Mouse (Mus musculus): ENCODE data around the gene Hba-a2.
A peak's percentile ranks its signal among the peaks of the same experiment; 100 is the strongest.
"Not testable (repeated sequence)": the region's sequence is repeated elsewhere in the genome, so short reads cannot be mapped to it uniquely, and the experiment has no call there.

Hba-a2 gene

DNA sequence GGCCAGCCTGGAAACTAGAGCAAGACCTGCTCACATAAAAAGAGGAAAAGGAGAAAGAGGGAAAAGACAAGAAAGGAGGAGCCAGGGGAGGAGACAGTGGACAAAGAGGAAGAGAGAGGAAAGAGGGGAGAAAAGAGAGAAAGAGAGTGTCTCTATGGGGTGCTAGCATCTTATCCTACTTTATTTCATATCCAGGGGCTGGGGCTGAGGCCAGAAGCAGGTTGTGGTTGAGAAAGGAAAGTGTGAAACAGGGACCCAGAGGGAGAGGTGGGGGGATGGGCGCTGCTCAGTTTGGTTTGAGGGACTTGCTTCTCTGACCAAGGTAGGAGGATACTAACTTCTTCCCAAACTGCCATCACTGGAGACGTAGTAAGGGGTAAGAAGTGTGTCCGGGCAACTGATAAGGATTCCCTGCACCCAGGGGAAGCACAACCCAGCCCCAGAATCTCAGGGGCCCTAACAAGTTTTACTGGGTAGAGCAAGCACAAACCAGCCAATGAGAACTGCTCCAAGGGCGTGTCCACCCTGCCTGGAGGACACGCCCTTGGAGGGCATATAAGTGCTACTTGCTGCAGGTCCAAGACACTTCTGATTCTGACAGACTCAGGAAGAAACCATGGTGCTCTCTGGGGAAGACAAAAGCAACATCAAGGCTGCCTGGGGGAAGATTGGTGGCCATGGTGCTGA lies 13.1 kb upstream of the Hba-a2 start, which contains the start of gene Hba-a1:
Hba-a1 (plus strand) TSS at position 421 of the 687 bp plus-strand sequence.
- not testable (repeated sequence) for DNase-seq (ENCODE audit: low read depth in 1 of 2, low spot score in 2 of 2)

DNA sequence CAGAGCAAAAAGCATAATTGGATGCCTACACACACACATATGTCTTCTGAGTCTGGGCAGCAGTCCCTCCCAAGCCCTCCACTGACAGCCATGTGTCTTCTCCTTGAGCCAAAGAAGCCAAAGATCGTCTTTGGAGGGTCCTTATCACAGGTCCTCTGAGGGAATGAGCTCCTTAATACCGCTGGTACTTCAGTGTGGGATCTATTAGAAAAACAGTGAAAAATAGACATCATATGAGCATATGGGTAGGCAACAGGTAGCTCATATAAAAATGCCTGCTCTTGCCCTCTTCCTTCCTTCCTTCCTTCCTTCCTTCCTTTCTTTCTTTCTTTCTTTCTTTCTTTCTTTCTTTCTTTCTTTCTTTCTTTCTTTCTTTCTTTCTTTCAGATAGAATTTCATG lies 11.7 kb upstream of the Hba-a2 start:
- DNase-seq (ENCODE audit: low read depth in 1 of 2, low spot score in 2 of 2), result not testable (repeated sequence)

DNA sequence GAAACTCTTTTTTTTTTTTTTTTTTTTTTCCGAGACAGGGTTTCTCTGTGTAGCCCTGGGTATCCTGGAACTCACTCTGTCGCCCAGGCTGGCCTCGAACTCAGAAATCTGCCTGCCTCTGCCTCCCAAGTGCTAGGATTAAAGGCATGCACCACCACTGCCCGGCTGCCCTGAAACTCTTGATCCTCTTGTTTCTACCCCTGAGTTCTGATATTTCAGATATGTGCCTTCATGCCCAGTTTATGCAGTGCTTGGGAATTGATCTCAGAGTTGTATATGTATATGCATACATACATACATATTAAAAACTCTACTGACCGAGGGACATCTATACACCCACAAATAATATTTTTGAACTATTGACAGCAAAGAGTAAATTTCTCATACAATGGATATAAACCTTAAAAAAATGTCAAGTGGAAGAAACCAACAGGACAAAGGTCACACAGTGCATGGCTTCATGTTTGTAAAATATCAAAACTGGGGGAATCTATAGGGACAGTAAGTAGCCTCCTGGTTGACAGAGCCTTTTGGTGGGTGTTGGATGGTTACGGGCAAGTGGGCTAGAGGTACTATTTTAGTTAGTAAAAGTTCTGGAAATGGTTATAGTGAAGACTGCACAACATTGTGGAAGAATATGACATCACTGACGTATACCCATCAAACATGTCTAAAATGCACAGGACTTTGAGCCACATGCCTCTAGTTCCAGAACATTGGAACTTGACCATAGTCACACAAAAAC lies 11.1 kb upstream of the Hba-a2 start:
- DNase-seq (ENCODE audit: low read depth in 1 of 2, low spot score in 2 of 2), result no peak

DNA sequence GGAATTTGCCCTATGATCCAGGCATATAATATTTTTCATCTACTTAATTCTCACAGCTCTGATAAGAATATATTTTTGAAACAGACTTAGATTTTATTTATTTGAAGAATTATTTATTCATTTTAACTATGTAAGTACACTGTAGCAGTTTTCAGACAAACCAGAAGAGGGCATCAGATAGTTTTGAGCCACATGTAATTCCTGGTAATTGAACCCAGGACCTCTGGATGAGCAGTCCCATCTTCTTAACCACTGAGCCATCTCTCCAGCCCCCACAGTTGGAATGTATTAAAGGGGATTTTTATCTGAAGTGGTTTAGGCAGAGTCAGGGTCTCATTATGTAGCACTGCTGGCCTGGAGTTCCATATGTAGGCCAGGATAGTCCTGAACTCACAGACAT lies 10.4 kb upstream of the Hba-a2 start:
- not testable (repeated sequence) for DNase-seq (ENCODE audit: low read depth in 1 of 2, low spot score in 2 of 2)

DNA sequence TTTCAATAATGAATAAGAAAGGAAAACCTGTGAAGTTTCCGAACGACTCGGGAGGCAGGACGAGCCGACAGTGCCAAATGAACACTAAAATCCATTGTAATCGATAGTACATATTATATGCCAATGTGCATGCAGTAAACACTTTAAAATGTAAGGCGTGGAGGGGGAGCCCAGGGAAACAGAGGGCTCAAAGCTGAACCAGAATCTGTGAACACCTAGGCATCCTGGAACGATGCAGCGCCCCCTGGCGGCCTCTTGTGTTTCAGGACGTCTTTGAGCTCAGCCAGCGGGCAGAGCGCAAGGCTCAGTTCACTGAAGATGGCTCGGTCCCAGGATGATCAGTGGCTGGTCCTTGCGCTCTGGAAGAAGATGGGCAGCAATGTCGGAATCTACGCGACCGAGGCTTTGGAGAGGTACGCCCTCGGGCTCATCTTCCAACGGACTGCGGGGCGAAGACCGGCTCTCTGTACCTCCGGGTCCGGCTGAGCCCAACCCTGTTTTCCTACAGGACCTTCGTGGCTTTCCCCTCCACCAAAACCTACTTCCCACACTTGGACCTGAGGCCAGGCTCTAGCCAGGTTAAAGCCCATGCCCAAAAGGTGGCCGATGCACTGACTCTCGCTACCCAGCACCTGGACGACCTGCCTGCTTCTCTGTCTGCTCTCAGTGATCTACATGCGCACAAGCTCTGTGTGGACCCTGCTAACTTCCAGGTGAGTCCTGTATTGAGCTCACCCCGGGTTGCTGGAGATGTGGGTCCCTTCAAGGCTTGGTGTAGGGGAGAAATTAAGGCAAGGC lies 9.4 kb upstream of the Hba-a2 start, which contains the start of gene Hbq1b:
Hbq1b (plus strand) TSS at position 271 of the 798 bp plus-strand sequence.
- peak; percentile 37 to 40 for DNase-seq (ENCODE audit: low read depth in 1 of 2, low spot score in 2 of 2)

DNA sequence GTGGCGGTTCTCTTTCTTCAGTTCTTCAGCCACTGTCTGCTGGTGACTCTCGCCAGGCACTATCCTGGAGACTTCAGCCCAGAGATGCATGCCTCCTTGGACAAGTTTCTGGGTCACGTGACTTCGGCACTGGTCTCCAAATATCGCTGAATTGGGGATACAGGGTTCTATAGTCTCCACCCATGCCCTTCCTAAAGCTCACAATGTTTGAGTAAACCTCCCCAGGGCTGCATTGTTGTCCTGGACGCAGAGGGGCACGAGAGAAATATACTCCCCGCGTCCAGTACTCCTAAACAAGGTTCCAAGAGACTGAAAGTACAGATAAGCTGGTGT lies 8.8 kb upstream of the Hba-a2 start:
- no peak for DNase-seq (ENCODE audit: low read depth in 1 of 2, low spot score in 2 of 2)

DNA sequence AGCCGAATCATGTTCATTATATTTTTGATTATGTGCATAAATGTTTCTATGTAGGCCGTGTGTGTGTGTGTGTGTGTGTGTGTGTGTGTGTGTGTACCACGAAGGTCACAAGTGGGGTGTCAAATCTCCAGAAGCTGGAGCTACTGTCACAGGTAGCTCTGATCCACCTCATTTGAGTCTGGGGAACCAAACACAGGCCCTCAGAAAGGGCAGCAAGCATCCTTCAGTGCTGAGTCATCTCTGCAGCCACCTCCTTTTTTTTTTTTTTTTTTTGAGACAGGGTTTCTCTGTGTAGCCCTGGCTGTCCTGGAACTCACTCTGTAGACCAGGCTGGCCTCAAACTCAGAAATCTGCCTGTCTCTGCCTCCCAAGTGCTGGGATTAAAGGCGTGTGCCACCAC lies 3.5 kb upstream of the Hba-a2 start:
- not testable (repeated sequence) for DNase-seq (ENCODE audit: low read depth in 1 of 2, low spot score in 2 of 2)

DNA sequence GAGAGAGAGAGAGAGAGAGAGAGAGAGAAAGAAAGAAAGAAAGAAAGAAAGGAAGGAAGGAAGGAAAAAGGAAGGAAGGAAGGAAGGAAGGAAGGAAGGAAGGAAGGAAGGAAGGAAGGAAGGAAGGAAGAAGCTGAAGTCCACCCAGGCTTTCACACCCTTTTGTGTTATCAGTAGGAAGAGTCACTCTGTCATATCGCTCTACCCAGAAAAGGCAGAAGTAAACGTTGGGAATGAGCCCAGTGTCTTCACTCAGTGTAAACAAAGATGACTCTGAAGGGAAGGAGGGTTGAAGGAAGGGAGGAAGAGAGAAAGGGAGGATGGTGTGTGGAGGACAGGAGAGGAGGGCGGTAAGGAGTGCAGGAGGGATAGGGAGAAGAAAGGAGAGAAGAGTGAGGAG lies 2.8 kb upstream of the Hba-a2 start:
- DNase-seq (ENCODE audit: low read depth in 1 of 2, low spot score in 2 of 2), result not testable (repeated sequence)

DNA sequence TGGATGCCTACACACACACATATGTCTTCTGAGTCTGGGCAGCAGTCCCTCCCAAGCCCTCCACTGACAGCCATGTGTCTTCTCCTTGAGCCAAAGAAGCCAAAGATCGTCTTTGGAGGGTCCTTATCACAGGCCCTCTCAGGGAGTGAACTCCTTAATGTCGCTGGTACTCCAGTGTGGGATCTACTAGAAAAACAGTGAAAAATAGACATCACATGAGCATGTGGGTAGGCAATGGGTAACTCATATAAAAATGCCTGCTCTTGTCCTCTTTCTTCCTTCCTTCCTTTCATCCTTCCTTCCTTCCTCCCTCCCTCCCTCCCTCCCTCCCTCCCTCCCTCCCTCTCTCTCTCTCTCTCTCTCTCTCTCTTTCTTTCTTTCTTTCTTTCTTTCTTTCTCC lies 1.1 kb downstream of the Hba-a2 start:
- DNase-seq (ENCODE audit: low read depth in 1 of 2, low spot score in 2 of 2), result not testable (repeated sequence)

DNA sequence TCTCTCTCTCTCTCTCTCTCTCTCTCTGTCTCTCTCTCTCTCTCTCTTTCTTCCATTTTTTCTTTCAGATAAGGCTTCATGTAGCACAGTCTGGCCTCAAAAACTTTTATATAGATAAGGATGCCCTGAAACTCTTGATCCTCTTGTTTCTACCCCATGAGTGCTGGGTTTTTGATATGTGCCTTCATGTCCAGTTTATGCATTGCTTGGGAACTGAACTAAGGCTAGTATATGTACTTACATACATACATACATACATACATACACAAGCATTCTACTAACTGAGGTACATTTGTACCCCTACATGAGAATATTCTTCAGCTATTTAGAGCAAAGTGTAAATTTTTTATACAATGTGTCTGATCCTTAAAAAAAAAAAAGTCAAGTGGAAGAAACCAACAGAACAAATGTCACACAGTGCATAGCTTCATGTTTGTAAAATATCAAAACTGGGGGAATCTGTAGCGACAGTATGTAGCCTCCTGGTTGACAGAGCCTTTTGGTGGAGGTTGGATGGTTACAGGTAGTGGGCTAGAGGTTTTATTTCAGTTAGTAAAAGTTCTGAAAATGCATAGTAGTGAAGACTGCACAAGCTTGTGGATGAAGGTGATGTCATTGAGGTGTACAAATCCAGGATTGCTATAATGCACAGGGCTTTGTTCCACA lies 1.7 kb downstream of the Hba-a2 start:
- DNase-seq (ENCODE audit: low read depth in 1 of 2, low spot score in 2 of 2), result no peak

DNA sequence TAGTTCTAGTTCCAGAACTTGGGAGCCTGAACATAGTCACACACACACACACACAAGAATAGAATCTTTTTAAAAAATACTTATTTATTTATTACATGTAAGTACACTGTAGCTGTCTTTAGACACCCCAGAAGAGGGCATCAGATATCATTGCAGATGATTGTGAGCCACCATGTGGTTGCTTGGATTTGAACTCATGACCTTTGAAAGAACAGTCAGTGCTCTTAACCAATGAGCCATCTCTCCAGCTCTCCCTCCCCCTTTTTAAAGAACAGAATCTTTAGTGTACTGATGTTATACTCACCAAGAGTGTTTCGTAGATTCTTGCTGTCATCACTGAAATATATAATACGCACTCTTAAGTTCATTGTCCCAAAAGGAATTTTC lies 2.2 kb downstream of the Hba-a2 start:
- no peak for DNase-seq (ENCODE audit: low read depth in 1 of 2, low spot score in 2 of 2)

DNA sequence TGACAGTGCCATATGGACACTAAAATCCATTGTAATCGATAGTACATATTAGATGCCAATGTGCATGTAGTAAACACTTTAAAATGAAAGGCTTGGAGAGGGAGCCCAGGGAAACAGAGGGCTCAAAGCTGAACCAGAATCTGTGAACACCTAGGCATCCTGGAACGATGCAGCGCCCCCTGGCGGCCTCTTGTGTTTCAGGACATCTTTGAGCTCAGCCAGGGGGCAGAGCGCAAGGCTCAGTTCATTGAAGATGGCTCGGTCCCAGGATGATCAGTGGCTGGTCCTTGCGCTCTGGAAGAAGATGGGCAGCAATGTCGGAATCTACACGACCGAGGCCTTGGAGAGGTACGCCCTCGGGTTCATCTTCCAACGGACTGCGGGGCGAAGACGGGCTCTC lies 3.6 kb downstream of the Hba-a2 start, which contains the start of gene Hbq1a:
Hbq1a (plus strand) TSS at position 205 of the 400 bp plus-strand sequence.
- peak in 1 of 2 experiments; percentile 24 for DNase-seq (ENCODE audit: low read depth in 1 of 2, low spot score in 2 of 2)

DNA sequence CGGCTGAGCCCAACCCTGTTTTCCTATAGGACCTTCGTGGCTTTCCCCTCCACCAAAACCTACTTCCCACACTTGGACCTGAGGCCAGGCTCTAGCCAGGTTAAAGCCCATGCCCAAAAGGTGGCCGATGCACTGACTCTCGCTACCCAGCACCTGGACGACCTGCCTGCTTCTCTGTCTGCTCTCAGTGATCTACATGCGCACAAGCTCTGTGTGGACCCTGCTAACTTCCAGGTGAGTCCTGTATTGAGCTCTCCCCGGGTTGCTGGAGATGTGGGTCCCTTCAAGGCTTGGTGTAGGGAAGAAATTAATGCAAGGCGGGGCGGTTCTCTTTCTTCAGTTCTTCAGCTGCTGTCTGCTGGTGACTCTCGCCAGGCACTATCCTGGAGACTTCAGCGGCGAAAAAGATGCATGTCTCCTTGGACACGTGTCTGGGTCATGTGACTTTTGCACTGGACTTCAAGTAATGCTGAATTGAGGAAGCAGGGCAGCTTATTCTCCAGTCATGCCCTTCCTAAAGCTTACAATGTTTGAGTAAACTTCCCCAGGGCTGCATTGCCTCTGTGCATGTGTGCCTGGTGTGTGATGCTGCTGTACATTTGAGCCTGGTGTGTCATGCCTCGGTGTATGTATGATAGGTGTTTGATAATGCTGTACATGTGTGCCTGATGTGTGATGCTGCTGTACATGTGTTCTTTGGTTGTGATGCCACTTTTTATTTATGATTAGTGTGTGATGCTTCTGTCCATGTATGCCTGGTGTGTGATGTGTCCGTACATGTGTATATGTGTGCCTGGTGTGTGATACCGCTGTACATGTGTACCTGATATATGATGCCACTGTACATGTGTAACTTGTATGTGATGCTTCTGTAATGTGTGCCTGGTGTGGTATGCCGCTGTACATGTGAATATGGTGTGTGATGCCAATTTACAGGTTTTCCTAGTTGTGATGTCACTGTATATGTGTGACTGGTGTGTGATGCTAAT lies 4.3 kb downstream of the Hba-a2 start:
- DNase-seq (ENCODE audit: low read depth in 1 of 2, low spot score in 2 of 2), result no peak

DNA sequence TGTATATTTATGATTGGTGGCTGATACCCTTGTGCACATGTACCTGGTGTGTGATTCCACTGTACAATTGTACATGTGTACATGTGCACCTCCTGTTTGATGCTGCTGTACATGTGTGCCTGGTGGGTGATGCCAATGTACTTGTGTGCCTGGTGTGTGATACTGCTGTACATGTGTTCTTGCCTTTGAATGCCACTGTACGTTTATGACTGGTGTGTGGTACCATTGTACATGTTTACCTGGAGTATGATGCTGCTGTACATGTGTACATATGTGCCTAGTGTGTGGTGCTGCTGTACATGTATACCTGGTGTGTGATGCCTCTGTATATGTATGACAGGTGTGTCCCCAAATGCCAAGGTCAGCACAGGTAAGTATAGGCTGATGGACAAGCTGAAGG lies 5.2 kb downstream of the Hba-a2 start:
- no peak for DNase-seq (ENCODE audit: low read depth in 1 of 2, low spot score in 2 of 2)

DNA sequence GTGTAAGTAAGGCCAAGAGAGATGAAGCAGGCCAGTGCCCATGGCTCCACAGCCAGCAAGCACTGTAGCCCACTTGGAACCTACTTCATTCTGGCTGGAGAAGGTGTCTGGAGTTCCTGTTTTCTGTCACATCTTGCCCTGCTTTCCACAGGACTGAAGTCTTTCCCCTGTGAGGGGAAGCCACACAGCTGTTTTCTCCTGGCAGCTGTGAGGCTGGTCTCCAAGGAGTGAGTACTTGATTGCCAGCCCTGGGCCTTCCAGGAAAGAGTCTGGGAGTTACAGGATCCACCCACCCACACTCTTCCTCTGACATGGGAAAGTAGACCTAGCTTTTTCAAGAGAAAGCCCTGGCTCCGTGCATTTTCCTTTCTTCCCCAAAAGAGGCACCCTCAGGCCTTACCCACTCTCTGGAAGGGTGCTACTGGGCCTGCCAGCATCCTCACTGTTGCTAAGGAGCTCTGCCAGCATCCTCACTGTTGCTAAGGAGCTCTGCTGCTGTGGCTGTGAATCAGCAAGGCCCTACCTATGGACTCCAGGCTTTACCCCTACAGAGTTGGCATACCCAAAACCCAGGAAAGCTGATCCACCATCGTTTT lies 6.6 kb downstream of the Hba-a2 start:
- DNase-seq (ENCODE audit: low read depth in 1 of 2, low spot score in 2 of 2), result no peak

DNA sequence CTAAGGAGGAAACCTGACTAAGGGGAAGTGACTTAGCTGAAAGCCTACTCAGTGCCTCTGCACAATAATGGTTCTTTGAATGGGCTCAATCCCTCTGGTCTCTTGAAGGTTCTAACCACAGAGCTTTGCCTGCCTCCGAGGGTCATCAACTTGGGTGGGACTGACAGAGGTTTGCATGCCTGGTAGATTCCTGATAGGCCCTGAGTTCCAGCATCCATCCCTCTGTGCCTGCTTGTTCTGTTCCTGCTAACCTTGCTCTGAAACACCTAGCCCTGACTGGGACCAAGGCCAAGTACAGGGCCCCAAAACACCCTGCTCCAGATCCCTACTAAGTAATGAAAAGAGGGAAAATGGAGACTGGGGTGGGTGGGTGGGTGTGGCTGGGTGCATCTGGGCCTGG lies 7.2 kb downstream of the Hba-a2 start:
- no peak for DNase-seq (ENCODE audit: low read depth in 1 of 2, low spot score in 2 of 2)

DNA sequence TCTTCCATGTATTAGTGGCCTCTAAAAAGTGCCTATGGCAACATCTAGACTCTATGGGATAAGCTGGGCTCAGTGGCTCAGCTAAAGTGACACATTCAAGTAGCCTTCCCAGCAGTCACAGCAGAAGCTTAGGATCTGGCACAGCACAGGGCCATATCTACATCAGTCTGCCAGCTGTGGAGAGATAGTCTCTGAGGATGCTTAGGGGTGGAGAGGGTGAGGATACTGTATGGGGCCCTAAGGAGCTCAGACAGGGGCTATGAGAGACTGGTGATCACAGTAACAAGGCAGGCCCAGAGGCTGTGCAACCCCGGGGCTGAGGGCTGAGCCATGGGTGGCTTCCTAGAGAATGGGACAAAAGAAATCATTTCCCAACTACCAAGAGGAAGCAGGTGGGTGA lies 10.7 kb downstream of the Hba-a2 start:
- DNase-seq (ENCODE audit: low read depth in 1 of 2, low spot score in 2 of 2), result no peak

DNA sequence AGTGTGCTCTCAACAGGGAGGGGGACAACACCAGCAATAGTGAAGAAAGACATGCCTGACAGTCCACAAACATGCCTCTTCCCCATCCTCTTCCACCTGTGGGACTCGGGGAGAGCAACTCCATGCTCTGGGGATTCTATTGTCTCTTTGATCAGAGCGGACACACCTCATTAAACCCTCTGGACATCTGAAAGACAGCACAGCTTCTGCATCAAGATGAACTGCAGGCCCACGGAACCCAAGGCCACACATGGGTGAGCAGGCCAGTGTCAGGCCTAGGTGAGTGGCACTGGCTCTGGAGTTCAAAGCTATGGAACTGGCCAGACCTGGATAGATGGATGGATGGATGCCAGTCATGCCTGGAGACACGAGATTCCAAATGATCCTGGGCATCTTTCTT lies 13.2 kb downstream of the Hba-a2 start:
- DNase-seq (ENCODE audit: low read depth in 1 of 2, low spot score in 2 of 2), result no peak

DNA sequence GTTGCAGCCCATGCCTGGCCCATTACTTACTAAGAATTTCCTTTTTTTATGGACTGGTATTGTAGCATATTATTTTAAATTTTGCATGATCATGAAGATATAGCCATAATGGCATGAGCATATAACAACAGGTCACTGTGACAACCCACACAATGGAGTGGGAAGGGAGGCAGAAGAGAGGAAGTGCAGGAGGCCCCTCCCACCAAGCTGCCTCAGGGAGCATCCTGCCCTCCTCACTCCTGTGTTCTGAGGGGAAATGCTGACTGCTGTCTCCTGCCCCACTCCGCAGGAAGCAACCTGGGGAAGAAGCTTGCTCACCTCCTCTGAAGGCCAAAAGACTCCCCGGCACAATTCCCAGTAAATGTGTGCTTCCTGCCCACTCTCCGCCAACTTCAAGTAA lies 13.6 kb downstream of the Hba-a2 start:
- no peak for DNase-seq (ENCODE audit: low read depth in 1 of 2, low spot score in 2 of 2)

DNA sequence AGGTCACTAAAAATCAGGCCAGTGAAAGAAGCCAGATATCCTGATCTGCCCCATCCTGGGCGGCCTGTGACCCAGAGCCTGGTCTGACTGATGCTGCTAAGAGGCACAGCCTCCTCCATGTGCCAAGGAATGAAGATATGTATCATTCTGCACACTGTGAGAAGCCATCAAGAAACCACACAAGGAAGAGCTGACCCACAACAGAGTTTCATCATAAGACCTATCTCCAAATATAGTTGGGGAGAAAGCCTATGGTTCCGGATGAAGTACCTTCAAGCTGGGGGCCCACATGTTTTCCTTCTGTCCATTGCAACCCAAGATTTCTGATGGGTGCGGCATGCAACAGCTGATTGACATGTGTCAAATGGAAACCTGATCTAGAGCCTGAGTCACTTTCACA lies 19.7 kb downstream of the Hba-a2 start:
- no peak for DNase-seq (ENCODE audit: low read depth in 1 of 2, low spot score in 2 of 2)

Measured in monocyte, adult 2 months (primary cell).